Mouse (Mus musculus) left cerebral cortex, adult 9 months (tissue): ENCODE data around the gene Cdk2ap2.
A peak's percentile ranks its signal among the peaks of the same experiment; 100 is the strongest.
"Not testable (repeated sequence)": the region's sequence is repeated elsewhere in the genome, so short reads cannot be mapped to it uniquely, and the experiment has no call there.

Source experiments
- DNase-seq, 2 experiments: peaks; one replicate each; pipeline ENCODE4 v3.0.0; 2022; ENCODE audit warnings: low spot score in 2 of 2

Cdk2ap2 gene

DNA sequence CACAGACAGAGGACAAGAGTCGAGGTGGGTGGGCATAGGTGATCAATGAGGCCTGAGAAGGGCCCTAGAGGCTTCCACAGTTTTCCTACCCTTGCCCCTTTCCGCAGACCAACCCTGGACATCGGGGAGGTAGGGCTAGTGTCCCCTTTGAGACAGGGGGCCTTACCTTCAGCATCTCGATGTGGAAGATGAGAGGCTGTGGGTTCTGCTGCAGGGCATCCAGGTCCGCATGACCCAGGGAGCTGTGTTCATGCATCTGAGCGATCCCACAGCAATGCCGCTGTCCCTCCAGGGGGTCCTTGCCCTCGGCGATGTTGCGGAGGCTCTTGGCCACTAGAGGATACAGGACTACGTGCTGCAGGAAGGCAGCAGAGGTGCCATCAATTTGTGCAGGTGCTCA lies 18.8 kb downstream of the Cdk2ap2 start:
- DNase-seq: no peak

DNA sequence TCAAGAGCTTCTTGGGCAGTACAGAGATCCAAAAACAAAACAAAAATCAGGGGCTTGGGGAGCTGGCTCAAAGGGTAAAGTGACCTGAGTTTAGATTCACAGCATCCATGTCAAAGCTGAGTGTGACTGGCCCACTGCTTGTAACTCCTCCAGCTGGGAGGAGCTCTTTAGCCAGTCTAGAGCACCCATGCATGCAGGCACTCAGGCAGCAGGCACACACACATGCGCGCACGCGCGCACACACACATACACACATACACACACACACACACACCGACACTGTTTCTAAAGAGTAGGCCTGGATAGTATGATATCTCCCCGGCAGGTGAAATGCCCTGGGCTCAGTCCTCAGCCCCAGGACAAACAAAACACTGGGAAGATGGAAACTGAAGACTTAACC lies 20.0 kb downstream of the Cdk2ap2 start:
- DNase-seq: no peak

DNA sequence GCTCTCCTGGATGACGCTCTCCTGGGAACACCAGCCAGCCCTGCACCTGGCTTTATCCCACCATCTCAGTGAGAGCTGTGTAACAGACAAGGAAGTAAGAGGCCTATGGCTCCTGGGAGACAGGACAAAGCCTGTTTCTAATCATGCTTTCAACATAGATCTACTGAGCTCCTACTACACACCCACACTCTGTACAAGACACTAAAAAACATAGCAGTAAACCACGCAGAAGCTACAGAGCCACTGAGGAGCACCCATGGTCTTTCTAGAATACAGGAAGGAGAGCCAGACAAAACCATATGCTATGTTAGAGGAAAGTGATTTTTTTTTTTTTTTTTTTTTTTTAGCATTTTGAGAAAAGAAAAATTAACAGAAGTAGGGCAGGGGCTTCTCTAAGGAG lies 21.4 kb downstream of the Cdk2ap2 start:
- no peak for DNase-seq

GRCm38 (mm10) chr19:4119716-4120487 lies 22.9 kb downstream of the Cdk2ap2 start:
- no peak for DNase-seq

DNA sequence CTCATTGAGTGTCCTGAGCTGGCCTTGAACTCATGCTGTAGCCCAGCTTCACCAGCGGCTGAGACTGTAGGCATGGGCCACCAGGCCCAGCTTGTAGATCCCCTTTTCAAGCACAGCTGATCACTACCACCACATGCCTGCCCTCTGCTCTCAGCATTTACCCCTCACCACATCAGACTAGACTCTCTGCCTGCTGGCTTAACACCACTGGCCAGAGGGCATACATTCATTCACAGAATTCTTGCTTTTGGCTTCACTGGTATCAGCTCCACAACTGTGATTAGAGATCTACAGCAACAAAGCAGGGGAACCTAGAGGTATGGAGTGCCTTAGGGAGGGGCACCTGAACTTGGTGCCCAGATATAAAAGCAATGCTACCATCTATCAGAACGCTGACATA lies 23.5 kb downstream of the Cdk2ap2 start:
- DNase-seq: no peak

DNA sequence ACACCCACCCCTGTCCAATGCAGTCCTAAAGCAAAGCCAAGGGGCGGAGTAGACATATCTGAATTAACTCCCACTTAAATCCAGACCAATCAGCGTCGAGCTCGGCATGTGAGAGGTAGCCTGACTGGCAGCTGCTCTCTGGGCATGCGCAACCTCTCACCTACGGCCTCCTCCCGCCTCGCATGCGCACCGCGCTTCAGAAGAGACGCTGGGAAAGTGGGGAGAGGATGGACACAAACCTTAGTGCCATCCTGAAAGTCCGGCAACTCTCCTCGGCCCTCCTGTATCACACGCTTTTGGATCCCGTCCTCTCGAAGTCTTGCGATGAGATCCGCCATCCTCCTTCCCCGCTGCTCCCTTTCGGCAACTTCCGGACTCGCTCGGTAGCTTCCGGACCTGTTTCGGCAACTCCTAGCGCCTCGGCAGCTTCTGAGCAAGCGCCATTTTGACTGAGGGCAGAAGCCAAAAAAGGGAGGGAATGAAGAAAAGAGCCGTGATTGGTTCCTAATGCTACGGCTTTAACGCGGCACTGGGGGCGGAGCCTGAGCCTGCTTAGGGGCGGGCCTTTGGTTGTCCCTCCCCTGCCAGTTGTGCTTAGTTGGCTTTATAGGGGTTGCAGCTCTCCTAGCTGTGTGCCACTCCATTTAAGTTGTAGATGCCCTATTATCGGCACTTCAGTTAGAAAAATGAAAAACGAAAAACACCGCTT lies 24.3 kb downstream of the Cdk2ap2 start:
- DNase-seq: peak; percentile 96 to 98

- not testable (repeated sequence) for DNase-seq
These were observed 24.9 kb downstream of the Cdk2ap2 start for GRCm38 (mm10) chr19:4121896-4122295.

- DNase-seq: no peak
These were observed 25.7 kb downstream of the Cdk2ap2 start for GRCm38 (mm10) chr19:4122411-4123370.

DNA sequence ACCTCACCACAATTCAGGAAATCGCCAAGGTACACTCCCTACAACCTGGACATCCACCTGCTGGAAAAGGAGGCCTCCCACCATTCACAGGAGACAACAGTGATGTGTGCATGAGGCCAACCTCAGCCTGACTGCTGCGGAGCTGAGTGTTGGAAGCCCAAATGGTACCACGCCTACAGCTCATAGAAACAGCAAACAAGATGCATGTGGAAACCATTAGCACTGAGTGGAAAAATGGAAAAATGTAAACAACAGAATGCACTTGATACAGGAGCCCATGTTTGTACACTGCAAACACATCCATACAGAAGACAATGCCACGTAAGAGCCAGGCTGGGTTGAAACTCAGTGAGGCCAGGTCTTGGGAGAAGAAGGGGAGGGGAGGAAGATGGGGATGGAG lies 27.4 kb downstream of the Cdk2ap2 start:
- DNase-seq: no peak

- DNase-seq: not testable (repeated sequence)
These were observed 28.3 kb downstream of the Cdk2ap2 start for GRCm38 (mm10) chr19:4125268-4125667.

DNA sequence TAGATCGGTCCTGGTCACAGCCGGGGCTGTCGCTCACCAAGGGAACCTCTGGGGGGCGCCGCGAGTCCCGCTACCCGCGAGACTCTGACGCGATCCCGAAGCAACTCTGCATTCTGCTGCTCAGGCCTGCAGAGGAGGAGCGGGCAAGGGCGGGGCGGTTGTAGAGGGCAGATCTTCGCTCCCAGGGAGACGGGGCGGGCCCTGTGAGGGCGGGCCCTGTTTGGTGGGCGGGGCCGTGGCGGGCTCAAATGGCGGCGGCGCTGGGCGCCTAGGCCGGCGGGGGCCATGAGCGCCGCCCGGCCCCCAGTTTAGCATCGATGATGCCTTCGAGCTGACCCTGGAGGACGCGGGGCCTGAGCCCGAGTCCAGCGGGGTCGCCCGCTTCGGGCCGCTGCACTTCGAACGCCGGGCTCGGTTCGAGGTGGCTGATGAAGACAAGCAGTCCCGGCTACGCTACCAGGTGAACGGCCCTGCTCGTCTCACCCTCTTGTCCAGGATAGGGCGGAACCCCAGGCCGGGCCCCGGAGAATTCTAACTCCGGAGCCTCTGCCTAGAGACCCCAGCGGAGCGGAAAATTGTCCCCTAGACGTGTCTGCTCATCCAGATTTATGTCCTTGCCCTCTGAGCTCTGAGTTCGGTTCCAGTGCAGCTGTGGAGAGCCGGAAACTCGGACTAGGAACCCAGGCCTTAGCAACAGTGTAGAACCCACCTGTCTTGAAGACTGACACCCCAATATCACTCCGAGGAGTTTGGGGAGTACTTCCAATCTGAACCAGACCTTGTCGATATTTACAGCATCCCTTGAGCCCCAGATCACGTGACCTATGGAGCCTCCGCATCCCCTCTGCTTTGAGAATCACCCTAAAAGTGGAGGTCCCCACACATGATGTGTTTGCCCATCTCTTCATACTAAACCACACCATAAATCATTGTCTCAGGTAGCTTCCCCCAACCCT lies 29.0 kb downstream of the Cdk2ap2 start, which contains the start of gene Aip:
Aip (minus strand) TSS at position 118 of the 956 bp plus-strand sequence.
- peak; percentile 95 to 98 for DNase-seq

GRCm38 (mm10) chr19:4126759-4127495 lies 29.9 kb downstream of the Cdk2ap2 start:
- no peak for DNase-seq

DNA sequence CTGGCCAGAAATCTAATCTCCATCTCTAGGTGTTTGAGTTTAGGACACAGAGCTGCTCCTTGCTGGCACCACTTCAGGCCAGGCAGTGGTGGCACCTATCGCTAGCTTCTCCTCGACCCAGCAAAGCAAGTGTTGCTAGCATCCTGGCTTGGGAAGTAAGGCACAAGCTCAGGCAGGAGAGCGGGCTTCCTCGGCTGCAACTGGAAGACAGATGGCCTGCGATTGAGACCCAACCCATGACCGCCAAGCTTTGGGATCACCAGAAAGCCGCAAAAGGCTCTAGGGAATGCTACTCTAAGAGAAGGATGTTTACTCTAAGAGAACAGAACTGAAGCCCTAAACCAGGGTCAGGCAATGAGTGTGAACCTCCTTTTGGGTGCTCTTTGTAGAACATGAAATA lies 32.5 kb downstream of the Cdk2ap2 start:
- no peak for DNase-seq

DNA sequence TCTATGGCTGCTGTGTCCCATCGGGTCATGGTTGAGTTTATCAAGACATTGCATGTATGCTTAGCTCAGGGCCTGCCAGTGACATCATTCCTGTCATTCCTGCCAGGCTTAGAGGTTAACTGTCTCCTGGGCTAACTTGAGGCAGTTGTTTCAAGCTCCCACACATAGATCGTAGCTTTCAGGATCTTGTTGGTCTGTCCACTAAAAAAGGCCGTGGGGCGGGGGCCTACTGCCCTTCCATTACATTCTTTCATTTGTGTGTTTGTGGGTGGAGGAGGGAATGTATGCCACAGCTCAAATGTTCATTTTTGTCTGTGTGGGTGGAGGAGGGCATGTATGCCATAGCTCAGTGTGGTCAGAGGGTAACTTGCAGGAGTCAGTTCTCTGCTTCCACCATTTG lies 33.1 kb downstream of the Cdk2ap2 start:
- no peak for DNase-seq

GRCm38 (mm10) chr19:4131075-4131474 lies 34.1 kb downstream of the Cdk2ap2 start:
- DNase-seq: no peak

DNA sequence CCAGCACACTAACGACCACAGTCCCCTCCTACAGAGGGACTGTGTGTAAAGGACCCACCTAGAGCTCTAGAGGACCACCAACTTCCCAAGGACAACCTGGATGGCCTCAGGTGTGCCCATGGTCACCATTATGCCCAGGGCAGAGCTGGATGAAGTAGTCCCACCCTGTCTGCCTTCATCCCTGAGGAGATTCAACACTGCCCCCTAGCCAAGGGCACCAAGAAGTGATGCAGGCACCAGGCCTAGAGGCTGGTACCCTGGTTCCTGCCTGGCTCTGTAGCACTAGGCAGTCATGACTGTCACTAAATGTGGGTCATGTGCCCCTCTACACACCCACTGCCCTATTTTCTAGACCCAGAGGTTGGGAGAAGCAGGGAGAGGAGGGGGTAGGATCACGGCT lies 34.8 kb downstream of the Cdk2ap2 start:
- no peak for DNase-seq

- DNase-seq: no peak
These were observed 37.4 kb downstream of the Cdk2ap2 start for GRCm38 (mm10) chr19:4134354-4134753.

GRCm38 (mm10) chr19:4135229-4135962 lies 38.4 kb downstream of the Cdk2ap2 start:
- not testable (repeated sequence) for DNase-seq

- DNase-seq: not testable (repeated sequence)
These were observed 39.0 kb downstream of the Cdk2ap2 start for GRCm38 (mm10) chr19:4135963-4136345.
